Comparison of ENCODE assay signal across 8 mouse cellular contexts in genomic region chr13:67637294-67638007, GRCm38 (mm10). TPM values are rescaled to one million over a fixed set of nuclear protein-coding genes. Genes with fewer than 3 reads are reported as not detected.
DNase-seq lines count a peak whose midpoint lies in the region; ATAC-seq lines count a peak whose summit lies in the region.

Gene Gm49345 (minus strand): TSS chr13:67637769.
Gene Zfp729a (minus strand): TSS chr13:67637791.

- peak; percentile 97 for ATAC-seq in hindbrain, embryonic 15.5 days (ENCODE audit: low FRiP score, low read depth)

- H3K36me3 ChIP-seq in hindbrain, embryonic 15.5 days: no peaks in the 10 kb centered on the region

- WGBS in hindbrain, embryonic 15.5 days: under 1% methylated on average over 19 of the region's 19 CpGs

- peak within 1 kb of the TSS; percentile 56 for H3K4me2 ChIP-seq in hindbrain, embryonic 15.5 days

- peaks cover 10% of the 10 kb centered on the region for H3K4me1 ChIP-seq in hindbrain, embryonic 15.5 days (replicated peaks)

- peak; percentile 86 for DNase-seq in T-cell, adult 2 months (ENCODE audit: low spot score)
- peak; percentile 78 to 87 for DNase-seq in cerebellum, postnatal 36 days
- DNase-seq in frontal cortex, postnatal 36 days (ENCODE audit: low spot score in 2 of 2): peak; percentile 82 to 93
- peak; percentile 85 for DNase-seq in left cerebral cortex, adult 11 months (ENCODE audit: low spot score)
- peak; percentile 87 to 88 for DNase-seq in lung, postnatal 4 days
- peak; percentile 83 for DNase-seq in retina, postnatal 7 days (ENCODE audit: low read depth, low spot score)
- peak; percentile 44 for DNase-seq in urinary bladder, adult 2 months (ENCODE audit: low spot score)

- H3K27me3 ChIP-seq in hindbrain, embryonic 15.5 days: no peaks in the 10 kb centered on the region

- H3K27ac ChIP-seq in hindbrain, embryonic 15.5 days (replicated peaks): peak within 1 kb of the TSS; percentile 72

- no peaks in the 10 kb centered on the region for H3K9me3 ChIP-seq in hindbrain, embryonic 15.5 days

- peak within 1 kb of the TSS; percentile 73 for H3K9ac ChIP-seq in hindbrain, embryonic 15.5 days

- H3K4me3 ChIP-seq in hindbrain, embryonic 15.5 days: peak within 1 kb of the TSS; percentile 94

RNA-seq across cellular contexts. Expression of gene Gm49345, which starts in this region (rescaled TPM):
- 0.16 and 0.31 TPM in 2 replicates for polyA plus RNA-seq in hindbrain, embryonic 15.5 days (2015; fragmentation: Nextera tagmentation; extraction: Ambion mirVana)
- polyA plus RNA-seq in urinary bladder, adult 2 months (2012; rRNA removed): not detected in 2 replicates

RNA-seq across cellular contexts. Expression of gene Zfp729a, which starts in this region (rescaled TPM):
- 2.9 and 3.1 TPM in 2 replicates for polyA plus RNA-seq in hindbrain, embryonic 15.5 days (2015; fragmentation: Nextera tagmentation; extraction: Ambion mirVana)
- polyA plus RNA-seq in urinary bladder, adult 2 months (2012; rRNA removed): 4.4 and 5.4 TPM in 2 replicates

Comparison
In these comparisons a context has a peak if more than half of its experiments do, and no peak if none do; other contexts are left out.
1. Peak in every context shown above with its lines: DNase-seq, ATAC-seq, H3K4me3 ChIP-seq and H3K27ac ChIP-seq.